Comparison of ENCODE assay signal across 14 mouse cellular contexts in genomic region chr7:35745281-35745702, GRCm38 (mm10). TPM values are rescaled to one million over a fixed set of nuclear protein-coding genes. Genes with fewer than 3 reads are reported as not detected.
A peak's percentile ranks its signal among the peaks of the same experiment; 100 is the strongest.
DNase-seq lines count a peak whose midpoint lies in the region; ATAC-seq and TF ChIP-seq lines count a peak whose summit lies in the region.
"Had no signal": no experiment of that assay in that cellular context is flagged by ENCODE, and none has a peak within 500 bp of the region (broad histone marks: within the 10 kb centered on the region; RNA-seq: fewer than 3 reads in every experiment).

No protein-coding gene starts in this region.

- in situ Hi-C loops in Patski (cut with MboI; ENCODE audit: low pct_unique_long_range_greater_than_20kb) = no loop called here

- TF ChIP-seq CTCF in kidney, postnatal 0 days (IDR thresholded peaks at IDR 0.05; ENCODE audit: low read depth) = no peak
- no peak for TF ChIP-seq CTCF in Patski (IDR thresholded peaks at IDR 0.05)
- no peak for TF ChIP-seq CTCF in liver, adult 2 months (IDR thresholded peaks at IDR 0.05; ENCODE audit: low read depth, low read length)
- TF ChIP-seq CTCF in forebrain, postnatal 0 days (IDR thresholded peaks at IDR 0.05; ENCODE audit: low read depth) = no peak

- H3K4me3 ChIP-seq in kidney, postnatal 0 days (replicated peaks; ENCODE audit: low read depth, low read length) = no peak overlapping the region
- no peak overlapping the region for H3K4me3 ChIP-seq in liver, adult 2 months (ENCODE audit: insufficient read depth, low read depth, low read length)
- H3K4me3 ChIP-seq in forebrain, postnatal 0 days (ENCODE audit: low read depth, low read length) = no peak overlapping the region
- H3K4me3 ChIP-seq: forebrain, embryonic 12.5 days; limb, embryonic 12.5 days; midbrain, embryonic 15.5 days had no signal

- peaks cover 8% of the 10 kb centered on the region; the same call in 1 of the 2 replicates for H3K36me3 ChIP-seq in kidney, postnatal 0 days (ENCODE audit: insufficient read depth, low read length)
- H3K36me3 ChIP-seq in liver, adult 2 months (ENCODE audit: control insufficient read depth, insufficient read depth, low read length) = no peaks in the 10 kb centered on the region
- H3K36me3 ChIP-seq in forebrain, postnatal 0 days (ENCODE audit: insufficient read depth) = peaks cover 47% of the 10 kb centered on the region

- H3K4me2 ChIP-seq in kidney, postnatal 0 days (ENCODE audit: low read length) = no peak overlapping the region
- H3K4me2 ChIP-seq in forebrain, postnatal 0 days (ENCODE audit: low read depth) = no peak overlapping the region
- H3K4me2 ChIP-seq: forebrain, embryonic 12.5 days; limb, embryonic 12.5 days; midbrain, embryonic 15.5 days had no signal

- no peaks in the 10 kb centered on the region for H3K9me3 ChIP-seq in kidney, postnatal 0 days (replicated peaks; ENCODE audit: low read length)
- no peaks in the 10 kb centered on the region for H3K9me3 ChIP-seq in forebrain, postnatal 0 days (ENCODE audit: low read length)
- H3K9me3 ChIP-seq: forebrain, embryonic 12.5 days; limb, embryonic 12.5 days; midbrain, embryonic 15.5 days had no signal

- H3K27ac ChIP-seq in kidney, postnatal 0 days = no peak overlapping the region
- no peak overlapping the region for H3K27ac ChIP-seq in liver, adult 2 months (replicated peaks; ENCODE audit: insufficient read depth, low read depth, low read length)
- no peak overlapping the region for H3K27ac ChIP-seq in forebrain, postnatal 0 days (ENCODE audit: low read depth, low read length)
- H3K27ac ChIP-seq: forebrain, embryonic 12.5 days; limb, embryonic 12.5 days; midbrain, embryonic 15.5 days had no signal

- ATAC-seq in kidney, postnatal 0 days (replicated peaks; ENCODE audit: low FRiP score, low read depth) = 0 out of 2 replicates have a peak, but pooled peaks have one; percentile 27
- ATAC-seq in Patski = peak; percentile 97
- no peak for ATAC-seq in forebrain, postnatal 0 days
- ATAC-seq: midbrain, embryonic 15.5 days had no signal

- H3K27me3 ChIP-seq in kidney, postnatal 0 days (ENCODE audit: insufficient read depth, low read length) = no peaks in the 10 kb centered on the region
- no peaks in the 10 kb centered on the region for H3K27me3 ChIP-seq in Patski
- no peaks in the 10 kb centered on the region for H3K27me3 ChIP-seq in liver, adult 2 months (ENCODE audit: control insufficient read depth, insufficient read depth, low read length)
- no peaks in the 10 kb centered on the region for H3K27me3 ChIP-seq in forebrain, postnatal 0 days (ENCODE audit: insufficient read depth, low read length)
- H3K27me3 ChIP-seq: limb, embryonic 12.5 days; midbrain, embryonic 15.5 days had no signal

- WGBS in kidney, postnatal 0 days = 55% methylated on average over 6 of the region's 6 CpGs
- whole genome bisulfite sequencing in liver, adult 2 months = 35% methylated on average over 6 of the region's 6 CpGs
- WGBS in forebrain, postnatal 0 days = 93% methylated on average over 6 of the region's 6 CpGs

- H3K4me1 ChIP-seq in kidney, postnatal 0 days (replicated peaks; ENCODE audit: insufficient read depth, low read length) = no peaks in the 10 kb centered on the region
- H3K4me1 ChIP-seq in liver, adult 2 months (ENCODE audit: control insufficient read depth, insufficient read depth, low read length) = no peaks in the 10 kb centered on the region
- H3K4me1 ChIP-seq in forebrain, postnatal 0 days (ENCODE audit: insufficient read depth) = no peaks in the 10 kb centered on the region
- H3K4me1 ChIP-seq: limb, embryonic 12.5 days had no signal

- H3K9ac ChIP-seq in kidney, postnatal 0 days (ENCODE audit: low read depth, low read length) = no peak overlapping the region
- no peak overlapping the region for H3K9ac ChIP-seq in liver, adult 2 months (ENCODE audit: low read depth, low read length)
- H3K9ac ChIP-seq in forebrain, postnatal 0 days = no peak overlapping the region
- H3K9ac ChIP-seq: forebrain, embryonic 12.5 days; limb, embryonic 12.5 days; midbrain, embryonic 15.5 days had no signal

- no peak for DNase-seq in kidney, postnatal 0 days (ENCODE audit: low spot score)
- DNase-seq in kidney, postnatal 25 days = no peak
- DNase-seq in Patski (ENCODE audit: low read depth, low spot score) = peak; percentile 83
- peak; percentile 93 for DNase-seq in liver, adult 2 months (ENCODE audit: extremely low read depth, low read depth, low spot score)
- DNase-seq in yolk sac, embryonic 10.5 days (ENCODE audit: low spot score) = peak; percentile 20
- no peak for DNase-seq in forebrain, postnatal 0 days
- DNase-seq in cerebellum, postnatal 14 days = no peak
- DNase-seq: cerebellum, adult 8-10 months; heart, adult 18-20 months; heart, postnatal 10 days; lung, postnatal 4 days had no signal

- CTCF ChIA-PET in Patski (lab: Charles Lee) = interaction anchor here (1.4 to 1.5 kb wide), 2 partner anchors 8 to 18 kb away, joined by 4 read pairs; no protein-coding TSS in a partner anchor

- H3K79me2 ChIP-seq in liver, adult 2 months (ENCODE audit: control insufficient read depth, insufficient read depth, low read length) = no peaks in the 10 kb centered on the region

- POLR2A ChIA-PET in Patski (lab: Charles Lee) = interaction anchor here (0.7 kb wide), 1 partner anchor 86 kb away, joined by 3 read pairs; no protein-coding TSS in a partner anchor

- no peak for TF ChIP-seq POLR2A in liver, adult 2 months (IDR thresholded peaks at IDR 0.05; ENCODE audit: extremely low read depth, insufficient read depth, low read length)

RNA-seq across cellular contexts. Expression of gene Dpy19l3, which starts 9.0 kb away (rescaled TPM):
- 21.3 and 23.9 TPM in 2 replicates for polyA plus RNA-seq in kidney, postnatal 0 days (2015; fragmentation: Nextera tagmentation; extraction: Ambion mirVana)
- polyA plus RNA-seq in Patski (2021) = 28.4 TPM
- total RNA-seq in liver, adult 2 months (2014; rRNA removed) = 3.8 and 3.9 TPM in 2 replicates
- 1.5 and 2.4 TPM in 2 replicates for polyA plus RNA-seq in liver, adult 2 months (2012; rRNA removed)
- 33.4 and 38.8 TPM in 2 replicates for total RNA-seq in forebrain, postnatal 0 days (2014; rRNA removed)
- 26.1 and 38.8 TPM in 2 replicates for polyA plus RNA-seq in forebrain, postnatal 0 days (2015; fragmentation: Nextera tagmentation; extraction: Ambion mirVana)

RNA-seq across cellular contexts. Expression of gene Zfp507, which starts 57.5 kb away (rescaled TPM):
- 12.2 TPM in 2 replicates for polyA plus RNA-seq in kidney, postnatal 0 days (2015; fragmentation: Nextera tagmentation; extraction: Ambion mirVana)
- polyA plus RNA-seq in Patski (2021) = 19.1 TPM
- total RNA-seq in liver, adult 2 months (2014; rRNA removed) = 12.2 and 14.2 TPM in 2 replicates
- polyA plus RNA-seq in liver, adult 2 months (2012; rRNA removed) = 3.6 and 4.9 TPM in 2 replicates
- 20.2 and 30.5 TPM in 2 replicates for total RNA-seq in forebrain, postnatal 0 days (2014; rRNA removed)
- 4.9 and 8.1 TPM in 2 replicates for polyA plus RNA-seq in forebrain, postnatal 0 days (2015; fragmentation: Nextera tagmentation; extraction: Ambion mirVana)

Comparison
In these comparisons a context has a peak if more than half of its experiments do, and no peak if none do; other contexts are left out.
1. DNase-seq: peak in Patski (single experiment), liver, adult 2 months (single experiment) and yolk sac, embryonic 10.5 days (single experiment); none in kidney, postnatal 0 days (single experiment), kidney, postnatal 25 days (0 of 2), forebrain, postnatal 0 days (single experiment) and cerebellum, postnatal 14 days (0 of 2).